Mouse (Mus musculus) adrenal gland, adult (tissue): ENCODE results near the gene Chchd3.

Source experiments
- DNase-seq, 2 experiments: peaks; one replicate each; pipeline ENCODE4 v3.0.0; 2022 to 2023; ENCODE audit warnings: low spot score in 1 of 2; ENCODE audit not compliant: inconsistent age in 2 of 2

Gene Chchd3

GRCm38 (mm10) chr6:32936794-32937193 lies 123.3 kb downstream of the Chchd3 start:
- DNase-seq = no peak

GRCm38 (mm10) chr6:32936365-32936764 lies 123.7 kb downstream of the Chchd3 start:
- no peak for DNase-seq

GRCm38 (mm10) chr6:32935576-32935975 lies 124.5 kb downstream of the Chchd3 start:
- DNase-seq = peak; percentile 58 to 82

- DNase-seq = no peak
Measured at GRCm38 (mm10) chr6:32931106-32931770, 128.8 kb downstream of the Chchd3 start.

GRCm38 (mm10) chr6:32922391-32922790 lies 137.7 kb downstream of the Chchd3 start:
- DNase-seq = no peak

- DNase-seq = no peak
Measured at GRCm38 (mm10) chr6:32920091-32920490, 140.0 kb downstream of the Chchd3 start.

GRCm38 (mm10) chr6:32910692-32911091 lies 149.4 kb downstream of the Chchd3 start:
- no peak for DNase-seq

GRCm38 (mm10) chr6:32899061-32899460 lies 161.0 kb downstream of the Chchd3 start:
- peak in 1 of 2 experiments; percentile 30 for DNase-seq

GRCm38 (mm10) chr6:32894100-32894499 lies 166.0 kb downstream of the Chchd3 start:
- DNase-seq = no peak

GRCm38 (mm10) chr6:32890726-32891125 lies 169.3 kb downstream of the Chchd3 start:
- DNase-seq = no peak

- no peak for DNase-seq
Measured at GRCm38 (mm10) chr6:32888894-32889529, 171.0 kb downstream of the Chchd3 start.

GRCm38 (mm10) chr6:32878586-32878985 lies 181.5 kb downstream of the Chchd3 start:
- DNase-seq = no peak

GRCm38 (mm10) chr6:32874176-32874575 lies 185.9 kb downstream of the Chchd3 start:
- DNase-seq = no peak

GRCm38 (mm10) chr6:32872805-32873204 lies 187.3 kb downstream of the Chchd3 start:
- no peak for DNase-seq

- DNase-seq = no peak
Measured at GRCm38 (mm10) chr6:32850960-32851359, 209.1 kb downstream of the Chchd3 start.

- DNase-seq = no peak
Measured at GRCm38 (mm10) chr6:32848974-32849373, 211.1 kb downstream of the Chchd3 start.

- no peak for DNase-seq
Measured at GRCm38 (mm10) chr6:32845463-32845862, 214.6 kb downstream of the Chchd3 start.

GRCm38 (mm10) chr6:32837939-32838301 lies 222.1 kb downstream of the Chchd3 start:
- no peak for DNase-seq

GRCm38 (mm10) chr6:32837165-32837938 lies 222.7 kb downstream of the Chchd3 start:
- no peak for DNase-seq

GRCm38 (mm10) chr6:32823856-32824620 lies 236.0 kb downstream of the Chchd3 start:
- no peak for DNase-seq

GRCm38 (mm10) chr6:32818961-32819360 lies 241.1 kb downstream of the Chchd3 start:
- no peak for DNase-seq
